Mouse (Mus musculus): Measurements from ENCODE around the gene Sidt1.

GRCm38 (mm10) chr16:44328644-44329043, 4.4 kb downstream of the Sidt1 start:
- TF ChIP-seq CTCF (IDR thresholded peaks at IDR 0.05; ENCODE audit: low read depth, low read length), result no peak
- no peak for TF ChIP-seq EP300 (IDR thresholded peaks at IDR 0.05; ENCODE audit: insufficient read depth, low read depth, low read length)
- no peak for TF ChIP-seq POLR2A (IDR thresholded peaks at IDR 0.05; ENCODE audit: insufficient read depth, low read length)
